Mouse (Mus musculus): ENCODE results near the gene Gusb.
"Not testable (repeated sequence)": the region's sequence is repeated elsewhere in the genome, so short reads cannot be mapped to it uniquely, and the experiment has no call there.

The Gusb gene

GRCm38 (mm10) chr5:130002301-130003146 is at the start of gene Gusb:
TSS of gene Gusb (minus strand) at chr5:130003049.
- peak; percentile 86 for DNase-seq (ENCODE audit: low spot score)

GRCm38 (mm10) chr5:130052510-130052909 is 49.7 kb upstream of the Gusb start:
- DNase-seq (ENCODE audit: low spot score), result no peak

GRCm38 (mm10) chr5:130051073-130051860 is 48.4 kb upstream of the Gusb start:
- DNase-seq (ENCODE audit: low spot score), result no peak

GRCm38 (mm10) chr5:130050416-130050815 is 47.6 kb upstream of the Gusb start:
- no peak for DNase-seq (ENCODE audit: low spot score)

GRCm38 (mm10) chr5:130048786-130049520 is 46.1 kb upstream of the Gusb start:
- peak; percentile 58 for DNase-seq (ENCODE audit: low spot score)

GRCm38 (mm10) chr5:130047013-130047412 is 44.2 kb upstream of the Gusb start:
- DNase-seq (ENCODE audit: low spot score), result no peak

- DNase-seq (ENCODE audit: low spot score), result no peak
Observed at GRCm38 (mm10) chr5:130046589-130046988, 43.7 kb upstream of the Gusb start.

- no peak for DNase-seq (ENCODE audit: low spot score)
Observed at GRCm38 (mm10) chr5:130046100-130046499, 43.3 kb upstream of the Gusb start.

GRCm38 (mm10) chr5:130044201-130044695 is 41.4 kb upstream of the Gusb start:
- peak; percentile 61 for DNase-seq (ENCODE audit: low spot score)

- DNase-seq (ENCODE audit: low spot score), result no peak
Observed at GRCm38 (mm10) chr5:130043741-130044140, 40.9 kb upstream of the Gusb start.

- DNase-seq (ENCODE audit: low spot score), result no peak
Observed at GRCm38 (mm10) chr5:130041262-130041661, 38.4 kb upstream of the Gusb start.

- no peak for DNase-seq (ENCODE audit: low spot score)
Observed at GRCm38 (mm10) chr5:130040797-130041196, 37.9 kb upstream of the Gusb start.

GRCm38 (mm10) chr5:130037752-130038455 is 35.1 kb upstream of the Gusb start:
- peak; percentile 73 for DNase-seq (ENCODE audit: low spot score)

GRCm38 (mm10) chr5:130036300-130036699 is 33.5 kb upstream of the Gusb start:
- DNase-seq (ENCODE audit: low spot score), result not testable (repeated sequence)

GRCm38 (mm10) chr5:130033869-130034268 is 31.0 kb upstream of the Gusb start:
- no peak for DNase-seq (ENCODE audit: low spot score)

- DNase-seq (ENCODE audit: low spot score), result no peak
Observed at GRCm38 (mm10) chr5:130031410-130032390, 28.9 kb upstream of the Gusb start.

- DNase-seq (ENCODE audit: low spot score), result peak; percentile 86
Observed at GRCm38 (mm10) chr5:130029142-130029897, 26.5 kb upstream of the Gusb start, which contains the start of the genes Asl and Crcp. TSS of gene Asl (minus strand) at chr5:130029247. TSS of gene Crcp (plus strand) at chr5:130029290.

- DNase-seq (ENCODE audit: low spot score), result no peak
Observed at GRCm38 (mm10) chr5:130027696-130028095, 24.8 kb upstream of the Gusb start.

GRCm38 (mm10) chr5:130027134-130027533 is 24.3 kb upstream of the Gusb start:
- DNase-seq (ENCODE audit: low spot score), result no peak
